Mouse (Mus musculus) forebrain, postnatal 0 days (tissue): Measurements from ENCODE around the gene Mettl16. TPM values are rescaled to one million over a fixed set of nuclear protein-coding genes. Genes with fewer than 3 reads are reported as not detected.

ENCODE experiments used
- ATAC-seq: fragments of 200-750 bp; cut with Nextera tagmentation; 2 replicates; pipeline ENCODE4 v1.8.0; 2017; ENCODE audit warnings: mild to moderate bottlenecking, moderate library complexity
- DNase-seq: peaks from one replicate; pipeline ENCODE4 v3.0.0-alpha.2; 2015
- H3K27ac ChIP-seq: fragments of 300-500 bp; sonication (generic); 2 replicates; pipeline ENCODE4 v1.5.1; 2014; ENCODE audit warnings: low read depth, mild to moderate bottlenecking, antibody characterized with exemption, low read length, moderate library complexity, mixed read lengths
- H3K27me3 ChIP-seq: fragments of 300-500 bp; sonication (generic); 2 replicates; pipeline ENCODE4 v1.6.1; 2014; ENCODE audit warnings: mild to moderate bottlenecking, low read length, mixed read lengths; ENCODE audit not compliant: insufficient read depth
- H3K36me3 ChIP-seq: fragments of 300-500 bp; sonication (generic); 2 replicates; pipeline ENCODE4 v1.6.1; 2014; ENCODE audit warnings: mild to moderate bottlenecking, moderate library complexity; ENCODE audit not compliant: insufficient read depth
- H3K4me1 ChIP-seq: fragments of 300-500 bp; sonication (generic); 2 replicates; pipeline ENCODE4 v1.6.1; 2014; ENCODE audit warnings: antibody characterized with exemption; ENCODE audit not compliant: insufficient read depth
- H3K4me2 ChIP-seq: fragments of 300-500 bp; sonication (generic); 2 replicates; pipeline ENCODE4 v1.6.1; 2014; ENCODE audit warnings: low read depth, mild to moderate bottlenecking, moderate library complexity
- H3K4me3 ChIP-seq: fragments of 300-500 bp; sonication (generic); 2 replicates; pipeline ENCODE4 v1.5.1; 2014; ENCODE audit warnings: low read depth, low read length, mixed read lengths
- H3K9ac ChIP-seq: fragments of 300-500 bp; sonication (generic); 2 replicates; pipeline ENCODE4 v1.6.1; 2014; ENCODE audit warnings: mild to moderate bottlenecking
- H3K9me3 ChIP-seq: fragments of 300-500 bp; sonication (generic); 2 replicates; pipeline ENCODE4 v1.6.1; 2016; ENCODE audit warnings: low read length
- CTCF ChIP-seq: sonication (generic); IDR thresholded peaks from 2 replicates; pipeline ENCODE4 v1.5.1; 2016; ENCODE audit warnings: antibody characterized with exemption, control low read depth, low read depth
- WGBS: fragments of 180-500 bp; shearing (Covaris S2); extraction: QIAGEN DNeasy Blood & Tissue Kit; methylation state at CpG from one replicate; pipeline ENCODE4 v1.1.7; 2014; 5-methylcytosine and 5-hydroxymethylcytosine counted together
- polyA plus RNA-seq: library from polyadenylated mRNA; unstranded; fragments of >200 nt; fragmentation: Nextera tagmentation; extraction: Ambion mirVana; gene quantifications from 2 replicates; pipeline ENCODE4 v1.2.1, GENCODE M21; 2015
- total RNA-seq: library from RNA; depleted of rRNA; stranded (reverse); fragments of >200 nt; gene quantifications from 2 replicates; pipeline ENCODE4 v1.2.3, GENCODE M21; 2014

Gene Mettl16
- total and polyA plus RNA-seq, 2 experiments from 2014 or later, result 18.7 to 22.0 TPM

DNA sequence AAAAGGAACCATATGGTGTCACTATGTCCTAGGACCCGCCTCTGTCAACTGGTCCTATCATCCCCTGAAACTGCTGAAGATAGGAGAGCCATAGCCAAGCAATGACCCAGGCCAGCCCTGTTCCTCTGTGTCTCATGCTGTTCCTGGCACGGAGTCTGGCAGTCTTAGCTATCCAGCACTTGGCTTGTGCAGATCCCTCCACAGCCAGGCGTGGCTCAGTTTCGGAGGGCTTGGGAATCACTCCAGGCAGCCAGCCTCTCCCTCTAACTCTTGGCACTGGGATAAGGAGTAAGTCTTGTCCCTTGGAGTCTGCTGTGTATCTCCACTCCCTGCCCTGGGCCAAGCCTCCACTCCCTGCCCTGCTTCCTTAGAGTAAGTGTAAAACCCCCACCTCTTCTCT lies 96.0 kb downstream of the Mettl16 start:
- H3K36me3 ChIP-seq, result peaks cover 45% of the 10 kb centered on the region
- ATAC-seq (peak; percentile 79), DNase-seq (peak; percentile 65)
- 49% methylated on average over 4 of the region's 4 CpGs for WGBS
- H3K27ac ChIP-seq, result no peak overlapping the region
- H3K9me3 ChIP-seq, result no peaks in the 10 kb centered on the region
- H3K4me3 ChIP-seq, result no peak overlapping the region
- TF ChIP-seq CTCF, result no peak
- H3K4me1 ChIP-seq, result 0 out of 2 replicates have a peak, but pooled peaks cover 4% of the 10 kb centered on the region
- H3K9ac ChIP-seq, result no peak overlapping the region
- no peaks in the 10 kb centered on the region for H3K27me3 ChIP-seq
- no peak overlapping the region for H3K4me2 ChIP-seq

DNA sequence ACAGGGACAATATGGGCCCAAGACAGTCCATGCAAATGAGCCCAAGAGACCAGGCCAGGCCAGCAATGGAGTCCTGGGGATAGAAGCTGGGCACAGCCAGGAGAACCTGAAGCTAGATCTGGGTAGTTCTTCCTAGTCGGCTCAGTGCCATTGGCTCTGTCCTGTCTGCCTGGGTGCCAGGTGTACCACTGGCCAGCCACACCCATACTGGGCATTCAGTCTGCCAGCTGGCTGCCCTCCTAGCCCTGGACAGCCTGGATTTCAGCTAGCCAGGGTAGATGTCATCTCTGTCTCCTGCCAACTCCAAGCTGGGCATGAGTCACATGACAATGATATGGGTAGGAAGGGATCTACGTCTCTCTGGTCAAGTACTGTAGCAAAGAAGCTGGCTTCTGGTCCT lies 96.6 kb downstream of the Mettl16 start:
- H3K4me3 ChIP-seq, result no peak overlapping the region
- H3K36me3 ChIP-seq, result peaks cover 40% of the 10 kb centered on the region
- H3K27me3 ChIP-seq, result no peaks in the 10 kb centered on the region
- no peak overlapping the region for H3K9ac ChIP-seq
- 0 out of 2 replicates have a peak, but pooled peaks cover 4% of the 10 kb centered on the region for H3K4me1 ChIP-seq
- no peaks in the 10 kb centered on the region for H3K9me3 ChIP-seq
- no peak overlapping the region for H3K27ac ChIP-seq
- 82% methylated on average over 2 of the region's 2 CpGs for WGBS
- DNase-seq (no peak), ATAC-seq (no peak)
- no peak overlapping the region for H3K4me2 ChIP-seq
- no peak for TF ChIP-seq CTCF

DNA sequence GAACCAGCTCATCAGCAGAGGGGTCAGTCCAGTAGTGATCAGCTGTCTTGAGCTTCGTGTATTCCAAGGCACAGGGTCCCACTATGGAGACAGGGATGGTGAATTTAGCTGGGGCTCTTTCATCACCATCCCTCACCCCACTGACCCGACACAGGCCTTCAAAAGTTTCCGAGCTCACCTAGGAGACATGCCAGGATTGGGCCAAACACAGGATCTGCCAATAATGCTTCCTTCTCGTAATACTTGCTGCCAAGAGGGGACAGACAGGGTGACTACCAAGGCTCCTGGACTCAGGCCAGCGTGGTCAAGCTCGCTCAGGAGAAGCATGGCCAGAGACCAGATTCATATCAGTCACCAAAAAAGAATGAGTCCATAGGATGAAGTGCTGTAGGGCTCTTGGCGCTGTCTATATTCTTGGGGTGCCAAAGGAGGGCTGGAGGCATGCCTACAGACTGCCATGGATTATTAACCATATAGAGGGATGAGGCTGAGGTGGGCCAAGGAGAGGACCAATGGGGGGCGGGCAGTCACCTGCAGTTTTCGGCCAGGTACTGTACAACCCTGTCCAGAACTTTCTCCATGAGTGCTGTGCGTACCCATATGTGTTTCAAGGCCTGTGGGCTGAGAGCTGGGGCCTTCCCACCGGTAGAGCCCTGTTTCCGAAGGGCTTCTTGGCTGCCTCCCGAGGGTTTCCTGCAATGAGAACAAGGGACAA lies 97.6 kb downstream of the Mettl16 start:
- no peak overlapping the region for H3K4me3 ChIP-seq
- ATAC-seq (no peak), DNase-seq (no peak)
- no peak for TF ChIP-seq CTCF
- H3K36me3 ChIP-seq, result peaks cover 31% of the 10 kb centered on the region
- no peak overlapping the region for H3K27ac ChIP-seq
- no peaks in the 10 kb centered on the region for H3K27me3 ChIP-seq
- 0 out of 2 replicates have a peak, but pooled peaks cover 4% of the 10 kb centered on the region for H3K4me1 ChIP-seq
- WGBS, result 88% methylated on average over 13 of the region's 13 CpGs
- no peaks in the 10 kb centered on the region for H3K9me3 ChIP-seq
- no peak overlapping the region for H3K9ac ChIP-seq
- H3K4me2 ChIP-seq, result no peak overlapping the region

DNA sequence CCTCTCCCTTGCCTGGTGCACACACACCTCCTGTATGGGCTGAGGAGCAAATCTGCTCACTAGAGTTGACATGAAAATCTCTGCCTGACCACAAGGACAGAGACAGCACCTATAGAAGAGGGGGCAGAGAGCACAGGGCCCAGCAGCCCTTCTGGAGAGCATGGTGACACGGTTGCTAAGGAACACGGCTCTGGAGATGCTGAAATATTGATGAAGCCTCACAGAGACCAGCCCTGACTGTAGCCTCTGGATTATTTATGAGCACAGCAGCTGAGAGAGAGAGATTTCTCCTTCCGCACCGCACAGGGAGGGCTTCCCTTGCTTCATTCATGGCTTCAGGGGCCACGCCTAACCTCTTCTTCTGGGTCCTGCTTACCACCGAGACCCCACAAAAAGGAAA lies 99.0 kb downstream of the Mettl16 start:
- no peak for DNase-seq
- 88% methylated on average over 6 of the region's 6 CpGs for WGBS
- Histone ChIP-seq H3K9me3 (no peaks in the 10 kb centered on the region), H3K4me2 (no peak overlapping the region), H3K27ac (no peak overlapping the region), H3K4me1 (0 out of 2 replicates have a peak, but pooled peaks cover 4% of the 10 kb centered on the region), H3K9ac (no peak overlapping the region), H3K4me3 (no peak overlapping the region), H3K27me3 (no peaks in the 10 kb centered on the region), H3K36me3 (peaks cover 21% of the 10 kb centered on the region)
- TF ChIP-seq CTCF, result no peak
- ATAC-seq, result no peak

DNA sequence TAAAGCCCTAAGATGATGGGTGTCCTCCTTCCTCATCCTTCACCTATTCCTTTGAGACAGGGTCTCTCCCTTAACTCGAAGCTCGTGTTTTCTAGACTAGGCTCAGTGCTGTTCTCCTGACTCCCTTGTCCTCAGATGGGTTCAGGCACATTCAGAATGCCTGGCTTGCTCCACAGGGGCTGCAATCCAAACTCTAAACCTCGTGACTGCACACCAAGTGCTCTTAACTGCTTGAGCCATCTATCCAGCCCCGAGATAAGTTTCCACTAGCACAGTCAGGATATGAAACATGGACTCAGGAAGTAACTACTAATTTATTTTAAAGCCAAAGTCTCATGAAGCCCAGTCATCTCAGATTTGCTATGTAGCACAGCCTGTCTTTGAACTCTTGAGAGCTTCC lies 99.9 kb downstream of the Mettl16 start:
- no peak overlapping the region for H3K27ac ChIP-seq
- peaks cover 15% of the 10 kb centered on the region for H3K36me3 ChIP-seq
- no peak overlapping the region for H3K4me3 ChIP-seq
- H3K4me2 ChIP-seq, result no peak overlapping the region
- DNase-seq (no peak), ATAC-seq (no peak)
- 0 out of 2 replicates have a peak, but pooled peaks cover 4% of the 10 kb centered on the region for H3K4me1 ChIP-seq
- H3K27me3 ChIP-seq, result no peaks in the 10 kb centered on the region
- H3K9me3 ChIP-seq, result no peaks in the 10 kb centered on the region
- 67% methylated on average over 4 of the region's 4 CpGs for WGBS
- H3K9ac ChIP-seq, result no peak overlapping the region
- no peak for TF ChIP-seq CTCF

DNA sequence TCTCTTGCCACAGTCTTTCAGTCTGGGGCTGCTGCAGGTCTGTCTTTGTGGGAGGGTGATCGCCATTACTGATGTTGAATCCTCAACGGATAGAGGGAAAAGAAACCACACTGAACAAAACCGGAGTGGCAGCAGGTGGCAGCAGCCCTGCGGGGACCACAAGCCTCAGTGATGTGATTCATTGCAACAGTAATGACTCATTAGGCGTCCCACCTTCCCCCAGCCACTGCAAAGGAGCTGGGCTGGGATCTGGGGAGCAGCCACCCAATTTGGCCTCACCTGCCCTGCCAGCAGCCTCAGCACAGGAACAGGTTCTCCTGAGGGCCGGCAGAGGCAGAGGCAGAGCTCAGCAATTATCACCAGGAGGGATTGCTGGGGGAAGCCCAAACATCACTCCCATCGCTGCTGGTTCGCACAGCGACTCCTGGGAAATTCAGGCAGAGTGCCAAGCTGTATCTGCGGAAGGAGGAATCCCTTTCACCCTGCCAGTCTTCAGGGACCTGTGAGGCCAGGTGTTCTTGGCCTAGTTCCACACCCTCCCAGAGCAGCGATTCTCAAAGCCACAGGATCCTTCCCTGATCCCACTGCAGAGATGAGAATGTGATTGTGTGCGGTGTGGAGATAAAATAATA lies 100.5 kb downstream of the Mettl16 start:
- no peak overlapping the region for H3K9ac ChIP-seq
- ATAC-seq (peak; percentile 34; the same call in 1 of the 2 replicates), DNase-seq (peak; percentile 54)

DNA sequence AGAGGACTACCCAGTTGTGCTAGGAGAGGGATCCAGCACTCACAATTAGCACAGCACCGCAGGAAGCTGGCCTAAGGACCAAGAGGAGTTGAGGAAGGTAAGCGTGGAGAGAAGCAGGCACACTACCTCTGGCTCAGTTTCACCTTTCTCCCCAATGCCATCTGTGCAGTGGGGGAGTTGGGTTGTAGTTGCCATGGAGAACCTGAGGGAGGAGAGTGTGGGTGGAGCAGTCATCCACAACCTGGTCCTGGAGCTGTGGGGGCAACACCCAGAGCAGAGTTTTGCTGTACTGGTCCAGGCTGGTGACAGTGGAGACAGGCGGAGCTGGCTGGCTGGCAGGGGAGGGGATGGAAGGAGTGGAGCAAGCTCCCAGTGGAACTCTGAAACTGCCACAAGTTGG lies 104.0 kb downstream of the Mettl16 start:
- DNase-seq (no peak), ATAC-seq (no peak)
- Histone ChIP-seq H3K27me3 (no peaks in the 10 kb centered on the region), H3K4me1 (0 out of 2 replicates have a peak, but pooled peaks cover 4% of the 10 kb centered on the region), H3K9me3 (no peaks in the 10 kb centered on the region), H3K27ac (no peak overlapping the region), H3K36me3 (no peaks in the 10 kb centered on the region), H3K4me3 (no peak overlapping the region), H3K9ac (no peak overlapping the region), H3K4me2 (no peak overlapping the region)
- no peak for TF ChIP-seq CTCF
- WGBS, result 61% methylated on average over 3 of the region's 3 CpGs

More for the DNA sequence above, 100.5 kb downstream of the Mettl16 start:
- no peak overlapping the region for H3K4me2 ChIP-seq
- peak; percentile 36; the same call in 1 of the 2 replicates for TF ChIP-seq CTCF
- H3K27me3 ChIP-seq, result no peaks in the 10 kb centered on the region
- H3K36me3 ChIP-seq, result peaks cover 15% of the 10 kb centered on the region
- 11% methylated on average over 12 of the region's 12 CpGs for WGBS
- no peaks in the 10 kb centered on the region for H3K9me3 ChIP-seq
- no peak overlapping the region for H3K4me3 ChIP-seq
- H3K27ac ChIP-seq, result peak overlapping the region; percentile 54; the same call in 1 of the 2 replicates
- H3K4me1 ChIP-seq, result 0 out of 2 replicates have a peak, but pooled peaks cover 4% of the 10 kb centered on the region
